In genomic region chr14:122130111-122130797, GRCm38 (mm10) we compare ENCODE assay signal across 7 mouse cellular contexts. TPM values are rescaled to one million over a fixed set of nuclear protein-coding genes. Genes with fewer than 3 reads are reported as not detected.
DNase-seq lines count a peak whose midpoint lies in the region; ATAC-seq and TF ChIP-seq lines count a peak whose summit lies in the region.

No protein-coding gene starts in this region.

- H3K27ac ChIP-seq in left cerebral cortex, adult 2 months = no peak overlapping the region
- peak overlapping the region; percentile 91 for H3K27ac ChIP-seq in CH12.LX (ENCODE audit: insufficient read depth, low read depth)
- no peak overlapping the region for H3K27ac ChIP-seq in cortical plate, adult 2 months (ENCODE audit: insufficient read depth, low read length)

- intact Hi-C loops in left cerebral cortex, adult 2 months (cut with DNase I) = loop anchor here (2.0 to 5.0 kb wide), 2 partner anchors 53 to 65 kb away; no protein-coding TSS in a partner anchor

- TF ChIP-seq RAD21 in CH12.LX (IDR thresholded peaks at IDR 0.05; ENCODE audit: low read depth, low read length) = peak; percentile 54

- peaks cover 6 to 26% of the 10 kb centered on the region in 2 experiments; a peak in 3 of 4 replicates for H3K4me1 ChIP-seq in CH12.LX (ENCODE audit: control insufficient read depth in 1 of 2, insufficient read depth in 2 of 2)
- no peaks in the 10 kb centered on the region for H3K4me1 ChIP-seq in cortical plate, adult 2 months (ENCODE audit: control insufficient read depth, insufficient read depth, low read length)

- no peak for DNase-seq in left cerebral cortex, adult 2 months (ENCODE audit: extremely low spot score in 1 of 2, low spot score in 2 of 2)
- no peak for DNase-seq in left cerebral cortex, adult 18-20 months (ENCODE audit: low spot score in 2 of 2)
- DNase-seq in CH12.LX (ENCODE audit: extremely low read depth) = peak; percentile 52
- DNase-seq in urinary bladder, adult 2 months (ENCODE audit: low spot score) = no peak
- no peak for DNase-seq in Muller cell, postnatal 12 days (ENCODE audit: inconsistent ontology term)

- TF ChIP-seq CTCF in left cerebral cortex, adult 2 months (IDR thresholded peaks at IDR 0.05) = peak; percentile 64
- TF ChIP-seq CTCF in CH12.LX (conservative IDR thresholded peaks at IDR 0.05 in 1 of 2, IDR thresholded peaks at IDR 0.05 in 1 of 2; ENCODE audit: low read depth in 2 of 2, low read length in 2 of 2) = peak in 1 of 2 experiments; percentile 62; a peak in 2 of 4 replicates
- peak; percentile 23; the same call in 1 of the 2 replicates for TF ChIP-seq CTCF in cortical plate, adult 2 months (IDR thresholded peaks at IDR 0.05; ENCODE audit: extremely low read depth, insufficient read depth, low read length)

- ATAC-seq in megakaryocyte progenitor cell, adult 5-6 weeks (replicated peaks; ENCODE audit: poor library complexity) = peak; percentile 79

- dilution Hi-C loops in CH12.LX (cut with MboI; ENCODE audit: extremely low pct_ligation_motif_present, extremely low pct_unique_long_range_greater_than_20kb, low sequenced_read_pairs) = no loop called here

- no peaks in the 10 kb centered on the region for H3K27me3 ChIP-seq in CH12.LX (replicated peaks)

- H3K79me2 ChIP-seq in CH12.LX (replicated peaks; ENCODE audit: control insufficient read depth, extremely low read depth, insufficient read depth, poor library complexity, severe bottlenecking) = peaks cover 26% of the 10 kb centered on the region

- no peak for TF ChIP-seq EP300 in CH12.LX (IDR thresholded peaks at IDR 0.05; ENCODE audit: low read length)

- peaks cover 32 to 77% of the 10 kb centered on the region in 2 experiments for H3K36me3 ChIP-seq in CH12.LX (replicated peaks in 1 of 2; ENCODE audit: control insufficient read depth in 1 of 2, insufficient read depth in 1 of 2, low read length in 1 of 2)

- no peak for TF ChIP-seq POLR2A in CH12.LX (IDR thresholded peaks at IDR 0.05; ENCODE audit: low read depth, low read length)
- no peak for TF ChIP-seq POLR2A in cortical plate, adult 2 months (IDR thresholded peaks at IDR 0.05; ENCODE audit: extremely low read depth, insufficient read depth, low read length)

- H3K9me3 ChIP-seq in CH12.LX (replicated peaks; ENCODE audit: low read length) = no peaks in the 10 kb centered on the region

- in situ Hi-C loops in CH12.LX (cut with MboI; ENCODE audit: low pct_ligation_motif_present, low pct_unique_long_range_greater_than_20kb, low sequenced_read_pairs) = no loop called here

- H3K4me2 ChIP-seq in CH12.LX (ENCODE audit: insufficient read depth, low read depth, poor library complexity, severe bottlenecking) = no peak overlapping the region

- H3K4me3 ChIP-seq in left cerebral cortex, adult 2 months = no peak overlapping the region
- no peak overlapping the region for H3K4me3 ChIP-seq in CH12.LX (replicated peaks in 1 of 3; ENCODE audit: low read depth in 2 of 3, low read length in 2 of 3, poor library complexity in 1 of 3)
- H3K4me3 ChIP-seq in cortical plate, adult 2 months (ENCODE audit: insufficient read depth, low read length) = no peak overlapping the region

- peak overlapping the region; percentile 41 for H3K9ac ChIP-seq in CH12.LX (ENCODE audit: insufficient read depth, low read depth)

TF ChIP-seq in CH12.LX, 34 proteins besides CTCF, POLR2A, EP300 and RAD21:
- TF ChIP-seq MYC (IDR thresholded peaks at IDR 0.05; ENCODE audit: low read depth, low read length) (peak; percentile 56), NELFE (IDR thresholded peaks at IDR 0.05; ENCODE audit: low read depth, low read length) (0 out of 2 replicates have a peak, but pooled peaks have one; percentile 17), ZKSCAN1 (IDR thresholded peaks at IDR 0.05; ENCODE audit: borderline replicate concordance, low read depth, low read length) (no peak), SMC3 (IDR thresholded peaks at IDR 0.05; ENCODE audit: low read depth, low read length) (peak; percentile 59), USF1 (IDR thresholded peaks at IDR 0.05; ENCODE audit: low read depth, low read length) (no peak), ZNF384 (IDR thresholded peaks at IDR 0.05; ENCODE audit: low read depth, low read length) (no peak), ZC3H11A (IDR thresholded peaks at IDR 0.05; ENCODE audit: low read depth, low read length) (no peak), TBP (conservative IDR thresholded peaks at IDR 0.05; ENCODE audit: low read depth, low read length) (no peak)

RNA-seq across cellular contexts. Expression of gene Tm9sf2, which starts 23.4 kb away (rescaled TPM):
- 100 to 1,000 TPM; 105 to 110 TPM for total RNA-seq in left cerebral cortex, adult 2 months (2021)
- 100 to 1,000 TPM; 110 to 113 TPM for total RNA-seq in left cerebral cortex, adult 18-20 months (2021)
- total RNA-seq in CH12.LX (2012; rRNA removed) (49.2 and 59.6 TPM in 2 replicates), CH12.LX (2014; rRNA removed) (108 and 119 TPM in 2 replicates)
- polyA plus RNA-seq in CH12.LX (2012; ENCODE audit: insufficient read length, low read depth) = 73.1 and 85.5 TPM in 2 replicates
- polyA plus RNA-seq in cortical plate, adult 2 months (2012; rRNA removed) = 77.6 and 80.1 TPM in 2 replicates
- total RNA-seq in megakaryocyte progenitor cell, adult 5-6 weeks (2015) = 98.1 and 98.8 TPM in 2 replicates
- 108 and 118 TPM in 2 replicates for total RNA-seq in megakaryocyte progenitor cell, adult 5-6 weeks (2017)
- polyA plus RNA-seq in urinary bladder, adult 2 months (2012; rRNA removed) = 109 and 116 TPM in 2 replicates

RNA-seq across cellular contexts. Expression of gene Clybl, which starts 51.2 kb away (rescaled TPM):
- 10 to 100 TPM; 24.7 to 25.6 TPM for total RNA-seq in left cerebral cortex, adult 2 months (2021)
- 10 to 100 TPM; 22.9 to 28.7 TPM for total RNA-seq in left cerebral cortex, adult 18-20 months (2021)
- 9.1 and 16.5 TPM in 2 replicates for total RNA-seq in CH12.LX (2012; rRNA removed)
- total RNA-seq in CH12.LX (2014; rRNA removed) = 15.8 and 18.7 TPM in 2 replicates
- 25.7 and 29.4 TPM in 2 replicates for polyA plus RNA-seq in CH12.LX (2012; ENCODE audit: insufficient read length, low read depth)
- polyA plus RNA-seq in cortical plate, adult 2 months (2012; rRNA removed) = 27.4 and 29.0 TPM in 2 replicates
- 30.4 and 31.5 TPM in 2 replicates for total RNA-seq in megakaryocyte progenitor cell, adult 5-6 weeks (2015)
- 6.8 and 8.5 TPM in 2 replicates for total RNA-seq in megakaryocyte progenitor cell, adult 5-6 weeks (2017)
- polyA plus RNA-seq in urinary bladder, adult 2 months (2012; rRNA removed) = 43.9 and 44.5 TPM in 2 replicates
